Mouse (Mus musculus) midbrain, embryonic 13.5 days (tissue): ENCODE results near the gene Dst. TPM values are rescaled to one million over a fixed set of nuclear protein-coding genes. Genes with fewer than 3 reads are reported as not detected.

ENCODE experiments used
- ATAC-seq: fragments of 200-750 bp; cut with Nextera tagmentation; 2 replicates; pipeline ENCODE4 v1.8.0; 2017; ENCODE audit warnings: mild to moderate bottlenecking, moderate TSS enrichment, moderate library complexity
- H3K27ac ChIP-seq: fragments of 300-500 bp; sonication (generic); 2 replicates; pipeline ENCODE4 v1.5.1; 2015; ENCODE audit warnings: inconsistent platforms, mild to moderate bottlenecking, moderate library complexity
- H3K27me3 ChIP-seq: fragments of 300-500 bp; sonication (generic); 2 replicates; pipeline ENCODE4 v1.6.1; 2015; ENCODE audit warnings: mild to moderate bottlenecking, inconsistent platforms
- H3K36me3 ChIP-seq: fragments of 300-500 bp; sonication (generic); 2 replicates; pipeline ENCODE4 v1.6.1; 2015; ENCODE audit warnings: mild to moderate bottlenecking, inconsistent platforms
- H3K4me1 ChIP-seq: fragments of 300-500 bp; sonication (generic); replicated peaks from 2 replicates; pipeline ENCODE4 v1.6.1; 2015; ENCODE audit warnings: inconsistent platforms
- H3K4me2 ChIP-seq: fragments of 300-500 bp; sonication (generic); replicated peaks from 2 replicates; pipeline ENCODE4 v1.6.1; 2015; ENCODE audit warnings: moderate library complexity, mild to moderate bottlenecking, inconsistent platforms
- H3K4me3 ChIP-seq: fragments of 300-500 bp; sonication (generic); replicated peaks from 2 replicates; pipeline ENCODE4 v1.5.1; 2015; ENCODE audit warnings: mild to moderate bottlenecking, inconsistent platforms
- H3K9ac ChIP-seq: fragments of 300-500 bp; sonication (generic); replicated peaks from 2 replicates; pipeline ENCODE4 v1.6.1; 2015; ENCODE audit warnings: mild to moderate bottlenecking, inconsistent platforms
- H3K9me3 ChIP-seq: fragments of 300-500 bp; sonication (generic); 2 replicates; pipeline ENCODE4 v1.6.1; 2016; ENCODE audit warnings: mild to moderate bottlenecking, inconsistent platforms
- WGBS: fragments of 180-500 bp; shearing (Covaris S2); methylation state at CpG from one replicate; pipeline ENCODE4 v1.1.7; 2015; 5-methylcytosine and 5-hydroxymethylcytosine counted together
- polyA plus RNA-seq: library from polyadenylated mRNA; unstranded; fragments of >200 nt; fragmentation: Nextera tagmentation; extraction: Ambion mirVana; gene quantifications from 2 replicates; pipeline ENCODE4 v1.2.1, GENCODE M21; 2015

Dst gene
- polyA plus RNA-seq, 1 experiment from 2014 or later, result 38.3 TPM

DNA sequence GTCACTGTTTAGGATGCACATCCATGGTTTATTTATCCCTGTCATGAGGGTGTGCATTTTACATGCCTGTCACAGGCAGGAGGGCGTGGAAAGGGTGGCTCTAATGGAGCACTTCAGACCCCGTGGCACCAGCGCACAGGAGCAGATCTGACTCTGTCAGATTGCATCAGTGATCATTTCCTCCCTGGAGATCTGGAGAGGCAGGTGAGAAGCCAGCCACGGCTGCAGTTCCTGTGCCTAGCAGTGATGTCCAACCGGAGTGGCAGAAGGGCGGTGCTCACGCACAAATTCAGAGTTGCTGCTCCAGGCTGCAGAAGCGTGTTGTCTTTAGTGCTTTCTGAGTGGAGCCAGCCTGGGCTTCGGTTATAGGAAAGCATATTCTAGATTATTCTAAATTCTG, 86.2 kb downstream of the Dst start:
- H3K4me3 ChIP-seq, result no peak overlapping the region
- H3K9me3 ChIP-seq, result no peaks in the 10 kb centered on the region
- no peak overlapping the region for H3K4me2 ChIP-seq
- 78% methylated on average over 9 of the region's 9 CpGs for WGBS
- no peaks in the 10 kb centered on the region for H3K27me3 ChIP-seq
- peaks cover 6% of the 10 kb centered on the region; the same call in 1 of the 2 replicates for H3K4me1 ChIP-seq
- H3K27ac ChIP-seq, result no peak overlapping the region
- H3K36me3 ChIP-seq, result no peaks in the 10 kb centered on the region
- H3K9ac ChIP-seq, result no peak overlapping the region
- ATAC-seq, result no peak

DNA sequence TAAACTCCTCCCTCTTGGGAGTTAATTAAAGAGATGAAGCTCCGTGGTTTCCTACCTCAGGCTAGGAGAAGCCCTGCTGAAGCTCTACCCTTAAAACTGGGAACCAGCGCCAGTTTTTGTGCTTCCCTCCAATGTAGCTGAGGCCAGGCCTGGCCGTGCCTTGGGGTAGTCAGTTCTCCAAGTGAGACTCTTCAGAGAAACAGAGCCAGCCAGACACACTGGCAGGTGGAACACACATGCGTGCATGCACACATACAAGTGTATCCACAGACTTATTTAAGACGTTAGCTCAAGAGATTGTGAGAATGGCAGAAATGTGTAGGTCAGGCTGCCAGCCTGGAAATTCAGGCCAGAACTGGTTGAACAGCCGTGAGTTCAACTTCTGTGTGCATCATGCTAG, 87.4 kb downstream of the Dst start:
- H3K4me1 ChIP-seq, result peaks cover 6% of the 10 kb centered on the region; the same call in 1 of the 2 replicates
- H3K9ac ChIP-seq, result no peak overlapping the region
- H3K9me3 ChIP-seq, result no peaks in the 10 kb centered on the region
- no peaks in the 10 kb centered on the region for H3K36me3 ChIP-seq
- H3K4me2 ChIP-seq, result no peak overlapping the region
- no peaks in the 10 kb centered on the region for H3K27me3 ChIP-seq
- 82% methylated on average over 6 of the region's 6 CpGs for WGBS
- H3K27ac ChIP-seq, result no peak overlapping the region
- no peak overlapping the region for H3K4me3 ChIP-seq
- no peak for ATAC-seq

DNA sequence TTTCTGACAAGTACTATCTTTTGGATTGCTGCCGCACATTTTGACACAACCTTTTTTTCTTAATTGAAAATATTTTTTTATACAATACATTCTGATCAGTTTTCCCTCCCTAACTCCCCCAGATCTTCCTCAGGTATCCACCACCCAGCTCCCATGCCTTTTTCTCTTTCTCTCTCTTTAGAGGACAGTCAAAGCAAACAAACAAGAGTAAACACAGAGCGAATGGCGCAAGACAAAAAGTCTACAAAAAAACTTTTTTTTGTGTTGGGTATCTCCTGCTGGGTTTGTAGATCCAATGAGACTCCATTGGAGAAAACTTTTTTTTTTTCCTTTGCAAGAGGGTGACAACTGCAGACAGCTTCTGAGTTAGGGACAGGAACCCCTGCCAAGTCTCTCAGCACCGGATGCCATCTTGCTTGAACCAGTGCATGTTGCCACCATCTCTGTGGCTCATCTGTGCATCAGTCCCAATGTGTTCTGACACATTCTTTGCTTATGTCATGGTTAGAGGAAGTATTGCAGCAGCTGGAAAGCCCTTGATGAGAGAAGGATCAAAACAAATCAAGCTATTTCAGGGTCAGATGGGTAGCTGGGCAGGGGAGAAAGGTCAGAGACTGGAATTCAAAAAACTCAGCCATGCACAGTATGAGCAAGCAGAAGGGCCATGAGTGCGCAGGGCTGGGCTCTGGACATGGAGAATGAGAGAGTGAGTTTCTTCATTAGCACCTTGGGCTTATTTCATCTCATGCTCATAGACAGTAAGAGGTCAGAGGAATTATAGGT, 88.3 kb downstream of the Dst start:
- no peak overlapping the region for H3K9ac ChIP-seq
- H3K4me1 ChIP-seq, result peaks cover 6% of the 10 kb centered on the region; the same call in 1 of the 2 replicates
- 77% methylated on average over 5 of the region's 5 CpGs for WGBS
- H3K4me3 ChIP-seq, result no peak overlapping the region
- H3K27me3 ChIP-seq, result no peaks in the 10 kb centered on the region
- H3K27ac ChIP-seq, result no peak overlapping the region
- H3K4me2 ChIP-seq, result no peak overlapping the region
- H3K9me3 ChIP-seq, result no peaks in the 10 kb centered on the region
- no peak for ATAC-seq
- no peaks in the 10 kb centered on the region for H3K36me3 ChIP-seq

DNA sequence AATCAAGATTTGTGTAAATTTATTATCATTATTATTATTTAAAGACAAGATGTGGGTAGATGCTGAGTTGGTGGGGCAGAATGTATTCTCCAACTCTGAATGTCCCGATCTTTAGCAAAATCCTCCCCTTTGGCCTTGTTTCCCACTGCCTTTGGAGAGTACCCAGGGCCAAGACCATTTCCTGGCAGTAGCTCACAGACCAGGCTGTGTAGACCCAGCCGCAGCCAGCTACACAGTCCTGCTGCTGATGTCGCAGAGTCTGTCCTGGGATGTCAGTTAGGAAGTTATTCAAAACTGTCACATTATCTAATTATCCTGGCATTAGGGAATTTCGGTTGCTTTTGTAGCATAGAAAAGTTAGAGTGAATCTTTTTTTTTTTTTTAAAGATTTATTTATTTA, 94.3 kb downstream of the Dst start:
- H3K27ac ChIP-seq, result no peak overlapping the region
- H3K9me3 ChIP-seq, result no peaks in the 10 kb centered on the region
- no peak overlapping the region for H3K4me2 ChIP-seq
- no peak for ATAC-seq
- no peak overlapping the region for H3K4me3 ChIP-seq
- 94% methylated on average over 4 of the region's 4 CpGs for WGBS
- H3K27me3 ChIP-seq, result no peaks in the 10 kb centered on the region
- H3K36me3 ChIP-seq, result no peaks in the 10 kb centered on the region
- H3K9ac ChIP-seq, result no peak overlapping the region
- H3K4me1 ChIP-seq, result peaks cover 19% of the 10 kb centered on the region

DNA sequence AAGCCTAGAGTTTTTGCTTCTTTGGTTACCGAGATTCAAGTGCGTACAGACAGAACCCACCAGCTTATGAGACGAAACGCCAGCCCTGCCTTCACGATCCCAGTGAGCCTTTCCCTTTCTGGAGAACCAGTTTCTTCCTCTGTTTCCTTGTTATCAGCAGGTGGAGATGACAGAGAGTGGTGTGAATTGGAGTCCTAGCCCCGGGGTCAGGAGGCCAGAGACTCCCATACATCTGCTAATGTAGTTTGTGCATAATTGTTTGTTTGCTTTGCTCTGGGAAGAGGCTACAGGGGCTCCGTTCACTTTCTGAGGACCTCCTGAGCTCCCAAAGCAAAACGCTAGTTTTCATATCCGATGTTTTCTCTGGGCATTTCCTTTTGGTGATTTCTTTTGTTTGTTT, 94.9 kb downstream of the Dst start:
- WGBS, result 53% methylated on average over 9 of the region's 9 CpGs

DNA sequence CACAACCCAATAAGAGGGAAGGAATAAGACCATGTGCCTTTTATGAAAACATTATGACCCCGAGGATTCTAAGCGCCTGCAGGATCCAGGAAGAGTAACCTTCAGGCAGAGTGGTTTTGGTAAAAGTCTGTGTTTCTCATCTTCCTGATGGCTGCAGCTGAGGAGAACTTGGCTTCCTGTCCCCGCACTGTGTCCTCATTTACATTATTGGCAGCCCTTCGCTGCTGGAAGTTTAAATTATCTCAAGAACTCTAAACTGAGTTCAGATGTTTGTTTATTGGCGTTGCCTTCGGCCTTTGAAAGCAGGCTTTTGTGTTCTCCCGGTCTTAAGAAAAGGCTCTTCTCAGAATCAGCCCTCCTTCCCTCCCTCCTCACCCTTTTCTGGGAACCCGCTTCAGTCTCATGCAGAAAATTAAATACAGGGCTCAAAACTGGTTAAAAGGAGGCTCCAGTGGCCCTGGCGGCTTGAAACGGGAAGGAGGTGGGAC, 97.3 kb downstream of the Dst start:
- WGBS, result 2% methylated on average over 10 of the region's 10 CpGs
- Histone ChIP-seq H3K4me3 (peak overlapping the region; percentile 74), H3K4me2 (peak overlapping the region; percentile 69), H3K9me3 (no peaks in the 10 kb centered on the region), H3K4me1 (peaks cover 40% of the 10 kb centered on the region), H3K27ac (peak overlapping the region; percentile 91), H3K27me3 (no peaks in the 10 kb centered on the region), H3K36me3 (no peaks in the 10 kb centered on the region), H3K9ac (peak overlapping the region; percentile 83)
- ATAC-seq, result no peak; the same call in 1 of the 2 replicates

More for the DNA sequence above, 94.9 kb downstream of the Dst start:
- H3K27ac ChIP-seq, result no peak overlapping the region
- no peak for ATAC-seq
- H3K4me1 ChIP-seq, result peaks cover 26% of the 10 kb centered on the region
- no peak overlapping the region for H3K4me2 ChIP-seq
- H3K9ac ChIP-seq, result no peak overlapping the region
- H3K27me3 ChIP-seq, result no peaks in the 10 kb centered on the region
- H3K9me3 ChIP-seq, result no peaks in the 10 kb centered on the region
- no peak overlapping the region for H3K4me3 ChIP-seq
- H3K36me3 ChIP-seq, result no peaks in the 10 kb centered on the region

DNA sequence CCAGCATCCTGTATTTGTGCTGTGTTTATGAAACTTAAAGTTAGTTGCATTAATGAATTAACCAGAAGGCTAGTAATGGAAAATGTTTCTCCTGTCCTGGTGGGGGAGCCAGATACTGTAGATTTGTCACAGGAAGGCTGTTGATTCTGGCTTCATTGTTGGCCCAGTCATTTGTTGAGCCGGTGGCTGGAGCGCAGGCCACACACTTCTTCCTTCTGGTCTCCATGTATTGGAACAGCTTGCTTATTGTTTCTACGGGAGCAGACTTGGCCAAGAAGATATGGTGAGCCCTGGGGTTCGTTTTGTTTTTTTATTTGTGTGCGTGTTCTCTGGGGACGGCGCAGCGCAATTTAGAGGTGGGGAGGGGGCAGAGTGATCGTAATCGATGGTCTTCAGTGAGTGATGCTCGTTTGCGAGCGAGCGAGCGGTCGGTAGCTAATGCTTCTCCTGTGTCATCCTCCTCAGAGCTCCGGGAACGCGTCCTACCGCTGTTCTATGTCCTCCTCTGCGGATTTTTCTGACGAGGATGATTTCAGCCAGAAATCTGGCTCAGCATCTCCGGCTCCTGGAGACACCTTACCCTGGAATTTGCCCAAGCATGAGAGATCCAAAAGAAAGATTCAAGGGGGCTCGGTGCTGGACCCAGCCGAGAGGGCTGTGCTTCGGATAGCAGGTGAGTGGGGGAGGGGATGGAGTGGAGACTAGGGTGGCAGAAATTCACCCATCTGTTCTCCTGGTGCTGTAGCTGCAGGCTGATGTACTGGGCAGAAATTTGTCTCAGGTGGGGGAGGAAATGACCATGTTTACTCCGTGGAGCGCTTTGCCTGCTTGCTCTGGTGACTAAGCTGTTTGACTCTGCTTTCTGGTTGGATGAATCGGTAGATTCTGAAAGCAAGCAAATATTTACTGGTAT, 98.0 kb downstream of the Dst start:
- H3K36me3 ChIP-seq, result no peaks in the 10 kb centered on the region
- peak overlapping the region; percentile 69 for H3K4me2 ChIP-seq
- H3K4me1 ChIP-seq, result peaks cover 43% of the 10 kb centered on the region
- H3K27ac ChIP-seq, result peak overlapping the region; percentile 91
- no peaks in the 10 kb centered on the region for H3K27me3 ChIP-seq
- H3K9me3 ChIP-seq, result no peaks in the 10 kb centered on the region
- H3K9ac ChIP-seq, result peak overlapping the region; percentile 83
- peak; percentile 85 for ATAC-seq
- H3K4me3 ChIP-seq, result peak overlapping the region; percentile 74
- 1% methylated on average over 29 of the region's 29 CpGs for WGBS

DNA sequence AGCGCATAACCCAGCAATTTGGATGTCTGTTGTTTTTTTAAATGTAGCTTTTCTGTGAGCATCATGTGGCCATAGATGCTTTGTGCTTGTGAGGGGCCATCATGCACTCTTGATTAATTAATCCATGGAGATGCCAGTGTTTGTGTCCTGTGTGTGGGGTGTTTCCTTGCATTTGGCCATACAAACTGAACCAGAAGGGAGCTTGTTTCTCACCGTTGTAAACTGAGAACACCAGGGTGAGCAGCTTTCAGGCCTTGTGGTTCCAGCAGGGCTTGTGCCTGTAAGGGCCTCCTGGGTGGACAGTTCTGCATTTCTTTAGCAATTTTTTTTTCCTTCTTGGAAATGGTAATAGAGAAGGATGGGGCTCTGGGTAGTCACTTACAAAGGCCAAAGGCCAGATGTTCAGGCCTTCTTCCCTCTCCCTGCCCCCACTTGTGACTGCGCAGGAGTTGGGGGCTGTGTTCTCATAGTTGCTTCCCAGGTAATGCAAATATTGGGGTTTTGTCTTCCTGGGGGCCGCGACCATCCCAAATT, 98.9 kb downstream of the Dst start:
- Histone ChIP-seq H3K4me3 (peak overlapping the region; percentile 74), H3K9ac (peak overlapping the region; percentile 83), H3K36me3 (no peaks in the 10 kb centered on the region), H3K4me2 (peak overlapping the region; percentile 69), H3K9me3 (no peaks in the 10 kb centered on the region), H3K4me1 (peaks cover 47% of the 10 kb centered on the region), H3K27me3 (no peaks in the 10 kb centered on the region), H3K27ac (peak overlapping the region; percentile 91)
- ATAC-seq, result no peak
- WGBS, result 21% methylated on average over 5 of the region's 5 CpGs

DNA sequence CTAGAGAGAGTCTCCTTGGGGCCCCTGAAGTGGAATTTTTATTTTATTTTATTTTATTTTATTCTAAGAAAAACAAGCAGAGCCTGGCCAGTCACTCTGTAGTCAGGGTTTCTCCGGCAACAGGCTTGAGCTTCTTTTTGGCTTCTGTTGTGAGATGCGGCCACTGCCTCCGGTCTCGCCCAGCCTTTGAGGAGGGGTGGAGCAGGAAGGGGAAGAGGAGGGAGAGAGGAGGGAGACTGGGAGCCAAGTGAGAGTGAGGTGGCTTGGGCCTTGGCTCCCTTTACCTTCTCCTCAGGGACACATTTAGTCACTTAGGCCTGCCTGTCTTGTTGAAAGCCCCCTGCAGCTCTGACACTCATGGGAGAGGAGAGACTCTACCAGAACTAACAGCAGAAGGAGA, 99.4 kb downstream of the Dst start:
- no peaks in the 10 kb centered on the region for H3K36me3 ChIP-seq
- H3K27me3 ChIP-seq, result no peaks in the 10 kb centered on the region
- no peak for ATAC-seq
- H3K9me3 ChIP-seq, result no peaks in the 10 kb centered on the region
- H3K27ac ChIP-seq, result peak overlapping the region; percentile 91; the same call in 1 of the 2 replicates
- 7% methylated on average over 4 of the region's 4 CpGs for WGBS
- peak overlapping the region; percentile 69 for H3K4me2 ChIP-seq
- H3K9ac ChIP-seq, result peak overlapping the region; percentile 83
- peak overlapping the region; percentile 74 for H3K4me3 ChIP-seq
- peaks cover 52% of the 10 kb centered on the region for H3K4me1 ChIP-seq

DNA sequence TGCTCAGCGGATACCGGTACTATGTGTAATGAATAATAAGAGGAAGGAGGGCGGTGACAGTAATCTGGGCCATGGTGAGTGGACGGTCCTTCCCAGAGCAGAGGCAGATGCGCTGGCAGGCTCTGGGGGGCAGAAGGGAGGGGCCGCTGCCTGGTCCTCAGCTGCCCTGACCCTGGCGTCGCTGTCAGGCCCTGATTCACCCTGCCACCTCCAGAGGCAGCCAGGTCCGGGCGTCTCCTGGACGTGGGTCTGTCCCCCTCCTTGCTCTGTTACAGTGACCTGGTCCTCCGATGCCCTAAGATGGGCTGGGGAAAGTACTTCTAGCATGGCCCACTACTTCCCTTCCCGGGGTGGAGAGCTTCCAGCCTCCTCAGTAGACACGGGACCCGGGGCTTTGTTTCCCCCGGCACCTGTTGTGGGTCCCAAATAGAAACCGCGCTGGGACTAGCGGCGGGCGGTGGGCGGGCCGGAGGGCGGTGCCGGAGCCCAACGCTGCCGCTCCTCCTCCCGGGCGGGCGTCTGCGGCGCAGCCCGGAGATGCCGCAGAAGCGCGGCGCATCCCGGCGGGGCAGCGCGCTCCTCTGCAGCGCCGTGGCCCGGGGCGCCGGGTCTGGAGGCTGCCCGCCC, 103.1 kb downstream of the Dst start:
- peak overlapping the region; percentile 84 for H3K27ac ChIP-seq
- H3K9ac ChIP-seq, result peak overlapping the region; percentile 93
- H3K4me3 ChIP-seq, result peak overlapping the region; percentile 87
- H3K36me3 ChIP-seq, result no peaks in the 10 kb centered on the region
- H3K4me2 ChIP-seq, result peak overlapping the region; percentile 95
- H3K27me3 ChIP-seq, result no peaks in the 10 kb centered on the region
- H3K4me1 ChIP-seq, result peaks cover 48% of the 10 kb centered on the region
- no peaks in the 10 kb centered on the region for H3K9me3 ChIP-seq
- under 1% methylated on average over 47 of the region's 47 CpGs for WGBS
- peak; percentile 90 for ATAC-seq

DNA sequence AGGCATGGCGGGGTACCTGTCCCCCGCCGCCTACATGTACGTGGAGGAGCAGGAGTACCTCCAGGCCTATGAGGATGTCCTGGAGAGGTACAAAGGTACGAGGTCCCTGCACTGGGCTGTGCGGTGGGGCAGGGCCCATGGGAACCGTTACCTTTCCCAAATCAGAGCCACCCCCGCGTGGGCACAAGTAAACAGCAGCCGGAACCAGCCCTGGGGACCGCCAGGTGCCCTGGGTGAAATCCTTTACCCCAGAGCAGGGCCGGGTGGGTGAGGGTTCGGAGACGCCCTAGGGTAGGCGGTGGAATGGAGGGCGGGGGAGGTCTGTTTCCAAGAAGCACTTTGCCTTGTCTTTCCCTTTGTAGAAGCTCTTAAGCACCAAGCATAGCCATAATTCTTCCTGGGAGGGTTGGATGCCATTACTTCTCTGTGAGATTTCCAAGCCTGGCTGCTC, 103.8 kb downstream of the Dst start:
- Histone ChIP-seq H3K36me3 (no peaks in the 10 kb centered on the region), H3K4me3 (peak overlapping the region; percentile 87), H3K27ac (peak overlapping the region; percentile 84), H3K27me3 (no peaks in the 10 kb centered on the region), H3K9me3 (no peaks in the 10 kb centered on the region), H3K4me2 (peak overlapping the region; percentile 95), H3K4me1 (peaks cover 44% of the 10 kb centered on the region), H3K9ac (peak overlapping the region; percentile 93)
- under 1% methylated on average over 16 of the region's 16 CpGs for WGBS
- ATAC-seq, result peak; percentile 73
